Mouse (Mus musculus) common myeloid progenitor, adult 5-6 weeks (primary cell): ENCODE measurements at regions not wholly inside any gene's neighbourhood (a gene's known extent, or its start where the extent isn't known, plus 50 kb on each side); places are given as distances from the start of the nearest gene placed in this dataset.

Source experiments
- ATAC-seq: replicated peaks from 2 replicates; pipeline ENCODE4 v1.8.0; 2016; ENCODE audit warnings: low read depth, mild to moderate bottlenecking, moderate TSS enrichment, inconsistent platforms; ENCODE audit not compliant: poor library complexity, severe bottlenecking

DNA sequence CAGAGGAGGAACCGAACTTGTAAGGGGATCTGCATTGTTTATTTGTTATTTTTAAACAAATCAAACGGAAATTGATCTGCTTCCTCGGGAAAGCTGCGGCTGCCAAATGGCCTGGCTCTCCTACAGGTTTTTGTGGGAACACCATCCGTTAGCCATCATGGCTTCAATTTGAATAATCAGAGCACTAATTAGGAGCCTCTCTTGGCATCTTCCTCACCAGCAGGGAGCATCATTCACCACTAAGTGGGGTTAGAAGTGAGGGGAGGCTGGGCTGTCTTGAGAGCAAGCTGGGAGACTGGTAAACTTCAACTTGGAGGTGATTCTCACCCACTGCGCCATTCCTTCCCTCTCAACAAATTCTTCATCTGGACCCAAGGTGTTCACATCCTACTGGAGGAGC lies 60.2 kb upstream of the Xylt1 start:
- ATAC-seq = no peak
